8 mouse cellular contexts compared by ENCODE assay signal in the genomic region with DNA sequence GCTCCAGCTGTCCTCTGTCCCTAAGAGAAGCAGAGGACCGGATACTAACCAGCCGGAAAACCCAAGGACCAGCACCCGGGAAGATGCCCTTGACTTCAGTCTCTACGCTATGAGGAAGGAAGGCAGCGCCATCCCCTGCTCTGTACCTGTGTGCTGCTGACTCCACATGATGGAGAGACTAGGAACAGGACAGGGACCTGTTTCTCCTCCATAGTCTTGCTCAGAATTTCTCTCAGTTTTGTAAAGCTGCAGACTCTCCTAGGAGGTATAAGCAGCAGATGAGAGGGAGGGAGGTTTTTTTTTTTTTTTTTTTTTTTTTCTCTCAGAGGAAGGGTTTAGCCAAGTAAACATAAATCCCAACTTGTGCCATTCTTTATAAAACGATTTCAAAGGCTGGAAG. TPM values are rescaled to one million over a fixed set of nuclear protein-coding genes. Genes with fewer than 3 reads are reported as not detected.
DNase-seq lines count a peak whose midpoint lies in the region; ATAC-seq and TF ChIP-seq lines count a peak whose summit lies in the region.
"Had no signal": no experiment of that assay in that cellular context is flagged by ENCODE, and none has a peak within 500 bp of the region (broad histone marks: within the 10 kb centered on the region; RNA-seq: fewer than 3 reads in every experiment).

A gene (plus strand): TSS at position 301 of the 400 bp plus-strand sequence.

- WGBS in lung, embryonic 14.5 days, result 64% methylated on average over 6 of the region's 6 CpGs
- 76% methylated on average over 6 of the region's 6 CpGs for WGBS in forebrain, embryonic 14.5 days
- WGBS in limb, embryonic 11.5 days, result 74% methylated on average over 6 of the region's 6 CpGs
- 74% methylated on average over 6 of the region's 6 CpGs for WGBS in neural tube, embryonic 15.5 days

- TF ChIP-seq CTCF in lung, embryonic 14.5 days (IDR thresholded peaks at IDR 0.05; ENCODE audit: low read depth), result no peak

- no peak within 1 kb of the TSS for H3K27ac ChIP-seq in lung, embryonic 14.5 days (ENCODE audit: low read depth)
- H3K27ac ChIP-seq in forebrain, embryonic 14.5 days (ENCODE audit: low read depth, low read length), result peak within 1 kb of the TSS; percentile 9; the same call in 1 of the 2 replicates
- H3K27ac ChIP-seq in limb, embryonic 11.5 days (replicated peaks; ENCODE audit: low read depth, low read length), result no peak within 1 kb of the TSS
- peak within 1 kb of the TSS; percentile 62 for H3K27ac ChIP-seq in neural tube, embryonic 15.5 days (replicated peaks)

- peak within 1 kb of the TSS; percentile 53 for H3K4me2 ChIP-seq in lung, embryonic 14.5 days
- peak within 1 kb of the TSS; percentile 67 for H3K4me2 ChIP-seq in forebrain, embryonic 14.5 days (ENCODE audit: low read length)
- peak within 1 kb of the TSS; percentile 39 for H3K4me2 ChIP-seq in limb, embryonic 11.5 days (ENCODE audit: low read depth, severe bottlenecking)
- peak within 1 kb of the TSS; percentile 73 for H3K4me2 ChIP-seq in neural tube, embryonic 15.5 days

- H3K4me1 ChIP-seq in lung, embryonic 14.5 days (ENCODE audit: insufficient read depth), result no peaks in the 10 kb centered on the region
- peaks cover 8% of the 10 kb centered on the region; the same call in 1 of the 2 replicates for H3K4me1 ChIP-seq in forebrain, embryonic 14.5 days (ENCODE audit: control insufficient read depth, insufficient read depth, low read length)
- peaks cover 2% of the 10 kb centered on the region; the same call in 1 of the 2 replicates for H3K4me1 ChIP-seq in limb, embryonic 11.5 days (ENCODE audit: control insufficient read depth, insufficient read depth, low read length)
- peaks cover 28% of the 10 kb centered on the region for H3K4me1 ChIP-seq in neural tube, embryonic 15.5 days

- H3K9ac ChIP-seq in lung, embryonic 14.5 days, result peak within 1 kb of the TSS; percentile 25; the same call in 1 of the 2 replicates
- H3K9ac ChIP-seq in forebrain, embryonic 14.5 days (ENCODE audit: low read length), result peak within 1 kb of the TSS; percentile 66
- H3K9ac ChIP-seq in limb, embryonic 11.5 days (ENCODE audit: low read length), result peak within 1 kb of the TSS; percentile 30; the same call in 1 of the 2 replicates
- peak within 1 kb of the TSS; percentile 51 for H3K9ac ChIP-seq in neural tube, embryonic 15.5 days (replicated peaks)

- no peaks in the 10 kb centered on the region for H3K36me3 ChIP-seq in lung, embryonic 14.5 days (ENCODE audit: insufficient read depth)
- H3K36me3 ChIP-seq in forebrain, embryonic 14.5 days (ENCODE audit: control insufficient read depth, insufficient read depth, low read length), result no peaks in the 10 kb centered on the region
- no peaks in the 10 kb centered on the region for H3K36me3 ChIP-seq in limb, embryonic 11.5 days (ENCODE audit: control insufficient read depth, insufficient read depth, low read length)
- no peaks in the 10 kb centered on the region for H3K36me3 ChIP-seq in neural tube, embryonic 15.5 days

- H3K9me3 ChIP-seq in lung, embryonic 14.5 days (ENCODE audit: low read depth, low read length), result no peaks in the 10 kb centered on the region
- no peaks in the 10 kb centered on the region for H3K9me3 ChIP-seq in forebrain, embryonic 14.5 days (replicated peaks; ENCODE audit: control insufficient read depth, low read length)
- no peaks in the 10 kb centered on the region for H3K9me3 ChIP-seq in limb, embryonic 11.5 days (ENCODE audit: control insufficient read depth, low read length)
- H3K9me3 ChIP-seq in neural tube, embryonic 15.5 days (replicated peaks), result no peaks in the 10 kb centered on the region

- ATAC-seq in lung, embryonic 14.5 days (ENCODE audit: insufficient read depth), result no peak
- no peak for ATAC-seq in forebrain, embryonic 14.5 days
- ATAC-seq in limb, embryonic 11.5 days (ENCODE audit: insufficient number of reproducible peaks, low FRiP score, low TSS enrichment, low read depth), result no peak
- ATAC-seq in neural tube, embryonic 15.5 days (ENCODE audit: low FRiP score), result no peak

- H3K27me3 ChIP-seq in lung, embryonic 14.5 days (ENCODE audit: insufficient read depth, low read length), result peaks cover 34% of the 10 kb centered on the region
- no peaks in the 10 kb centered on the region for H3K27me3 ChIP-seq in forebrain, embryonic 14.5 days (replicated peaks; ENCODE audit: control insufficient read depth, insufficient read depth, low read length)
- H3K27me3 ChIP-seq in limb, embryonic 11.5 days (ENCODE audit: control insufficient read depth, insufficient read depth, low read length), result peaks cover 32% of the 10 kb centered on the region
- peaks cover 17% of the 10 kb centered on the region for H3K27me3 ChIP-seq in neural tube, embryonic 15.5 days (replicated peaks)

- no peak for DNase-seq in lung, embryonic 14.5 days
- no peak for DNase-seq in lung, postnatal 36 days
- no peak for DNase-seq in forebrain, embryonic 14.5 days (ENCODE audit: low spot score)
- DNase-seq in limb, embryonic 11.5 days (ENCODE audit: low spot score), result no peak
- no peak for DNase-seq in cerebellum, postnatal 25 days
- DNase-seq in gastrocnemius, postnatal 4 days (ENCODE audit: low spot score in 2 of 2), result no peak
- DNase-seq: kidney, adult 18-20 months had no signal

- H3K4me3 ChIP-seq in lung, embryonic 14.5 days (ENCODE audit: low read depth, low read length), result peak within 1 kb of the TSS; percentile 21; the same call in 1 of the 2 replicates
- H3K4me3 ChIP-seq in forebrain, embryonic 14.5 days (ENCODE audit: low read depth, low read length), result peak within 1 kb of the TSS; percentile 35
- peak within 1 kb of the TSS; percentile 15; the same call in 1 of the 2 replicates for H3K4me3 ChIP-seq in limb, embryonic 11.5 days (ENCODE audit: low read depth, low read length)
- H3K4me3 ChIP-seq in neural tube, embryonic 15.5 days (replicated peaks), result peak within 1 kb of the TSS; percentile 40

RNA-seq across cellular contexts. Expression of the gene that starts here (rescaled TPM):
- polyA plus RNA-seq in lung, embryonic 14.5 days (2014; fragmentation: Nextera tagmentation; extraction: Ambion mirVana), result 0.08 and 0.11 TPM in 2 replicates
- 0.33 and 0.42 TPM in 2 replicates for polyA plus RNA-seq in forebrain, embryonic 14.5 days (2014; fragmentation: Nextera tagmentation; extraction: Ambion mirVana)
- not detected in 2 replicates for polyA plus RNA-seq in limb, embryonic 11.5 days (2014; fragmentation: Nextera tagmentation; extraction: Ambion mirVana)
- polyA plus RNA-seq in neural tube, embryonic 15.5 days (2015; fragmentation: Nextera tagmentation; extraction: Ambion mirVana), result 2.4 and 2.5 TPM in 2 replicates
- total RNA-seq in gastrocnemius, postnatal 4 days (2021), result under 1 TPM; 0.34 to 0.39 TPM

Comparison
In these comparisons a context has a peak if more than half of its experiments do, and no peak if none do; other contexts are left out.
1. H3K27ac ChIP-seq: peak in forebrain, embryonic 14.5 days (single experiment) and neural tube, embryonic 15.5 days (single experiment); none in lung, embryonic 14.5 days (single experiment) and limb, embryonic 11.5 days (single experiment).
2. Peak in every context shown above with its lines, with median percentiles within 50 percentile points of each other: H3K4me2 ChIP-seq, H3K4me3 ChIP-seq and H3K9ac ChIP-seq.